Mouse (Mus musculus) T-helper 1 cell (primary cell): ENCODE measurements at regions not wholly inside any gene's neighbourhood (a gene's known extent, or its start where the extent isn't known, plus 50 kb on each side); places are given as distances from the start of the nearest gene placed in this dataset.

Experiments
- in situ Hi-C: fragments of 300-600 bp; cut with MboI, MseI; formaldehyde crosslinking; loops from one replicate; pipeline ENCODE4 v1.15.1; 2025; ENCODE audit warnings: high pct_unique_total_duplicates

GRCm38 (mm10) chr13:110667276-110667956 lies 272.6 kb downstream of the Plk2 start:
- in situ Hi-C loops, result no loop called here

DNA sequence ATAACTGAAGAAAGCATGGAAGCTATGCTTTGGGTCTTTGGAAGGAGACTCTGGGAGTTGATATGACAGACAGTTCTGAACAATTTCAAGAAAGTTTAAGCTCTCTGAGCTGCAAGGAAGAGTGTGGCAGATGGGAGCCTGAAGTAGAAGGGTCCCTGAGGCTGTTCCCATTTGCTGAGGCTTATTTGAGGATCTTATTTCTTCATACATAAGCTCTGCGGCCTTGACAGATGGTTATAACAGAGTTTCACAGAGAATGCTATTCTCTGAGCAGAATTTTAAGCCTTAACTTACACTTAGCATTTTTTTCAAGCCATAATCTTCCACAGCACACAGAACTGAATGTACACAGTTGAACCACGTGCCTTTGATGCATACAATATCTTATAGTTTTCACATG lies 278.7 kb downstream of the Plk2 start:
- in situ Hi-C loops, result no loop called here

DNA sequence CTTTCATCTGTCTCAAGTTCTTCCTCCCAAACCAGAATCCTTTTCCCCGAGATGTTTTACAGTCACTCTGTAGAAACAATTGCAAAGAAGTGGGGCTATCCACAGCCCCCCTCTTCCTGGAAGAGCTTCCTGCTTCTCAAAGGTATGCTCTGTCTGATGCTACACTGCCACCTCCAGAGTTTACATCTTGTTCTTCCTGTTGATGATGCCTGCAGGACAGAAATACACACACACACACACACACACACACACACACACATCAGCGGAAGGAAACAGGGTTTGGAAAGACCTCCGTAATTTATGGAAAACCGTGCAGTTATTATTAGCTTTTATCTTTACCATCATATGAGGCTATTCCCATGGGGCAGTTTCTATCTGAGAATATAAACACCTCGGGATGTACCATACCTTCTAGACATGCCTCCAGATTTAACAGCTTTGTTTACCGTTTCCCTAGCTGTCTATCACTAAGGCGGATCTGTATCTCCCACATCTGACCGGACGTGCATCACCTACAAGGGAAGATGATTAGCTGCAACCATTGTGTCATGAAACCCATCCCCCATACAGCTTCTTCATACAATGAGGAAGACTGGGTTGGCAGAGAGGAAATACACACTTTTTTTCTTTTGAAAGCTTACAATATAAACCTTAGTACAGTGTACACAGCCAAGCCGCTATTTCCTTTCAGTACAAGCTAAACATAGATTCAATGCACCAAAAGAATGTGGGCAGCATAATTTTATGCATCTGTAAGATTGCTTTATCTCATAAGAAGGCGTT lies 288.6 kb downstream of the Plk2 start:
- in situ Hi-C loops, result no loop called here

DNA sequence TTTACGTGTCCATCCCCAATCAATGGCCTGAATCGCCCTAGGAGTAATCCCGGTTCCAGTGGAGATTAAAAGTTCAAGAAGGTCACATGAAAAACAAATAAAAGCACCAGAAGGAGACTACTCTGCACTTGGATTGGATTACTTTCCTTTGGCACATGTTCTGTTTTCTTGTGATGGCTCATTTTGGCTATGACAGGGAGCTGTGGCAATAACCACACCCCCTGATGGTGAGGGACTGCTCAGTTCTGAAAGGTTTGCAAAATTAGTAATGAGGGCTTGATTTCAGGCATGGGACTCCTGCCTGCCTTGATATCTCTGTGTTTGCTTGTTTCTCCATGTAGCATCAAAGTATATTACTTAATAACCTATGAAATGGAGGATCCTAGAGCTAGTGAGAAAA lies 293.9 kb downstream of the Plk2 start:
- in situ Hi-C loops, result no loop called here

DNA sequence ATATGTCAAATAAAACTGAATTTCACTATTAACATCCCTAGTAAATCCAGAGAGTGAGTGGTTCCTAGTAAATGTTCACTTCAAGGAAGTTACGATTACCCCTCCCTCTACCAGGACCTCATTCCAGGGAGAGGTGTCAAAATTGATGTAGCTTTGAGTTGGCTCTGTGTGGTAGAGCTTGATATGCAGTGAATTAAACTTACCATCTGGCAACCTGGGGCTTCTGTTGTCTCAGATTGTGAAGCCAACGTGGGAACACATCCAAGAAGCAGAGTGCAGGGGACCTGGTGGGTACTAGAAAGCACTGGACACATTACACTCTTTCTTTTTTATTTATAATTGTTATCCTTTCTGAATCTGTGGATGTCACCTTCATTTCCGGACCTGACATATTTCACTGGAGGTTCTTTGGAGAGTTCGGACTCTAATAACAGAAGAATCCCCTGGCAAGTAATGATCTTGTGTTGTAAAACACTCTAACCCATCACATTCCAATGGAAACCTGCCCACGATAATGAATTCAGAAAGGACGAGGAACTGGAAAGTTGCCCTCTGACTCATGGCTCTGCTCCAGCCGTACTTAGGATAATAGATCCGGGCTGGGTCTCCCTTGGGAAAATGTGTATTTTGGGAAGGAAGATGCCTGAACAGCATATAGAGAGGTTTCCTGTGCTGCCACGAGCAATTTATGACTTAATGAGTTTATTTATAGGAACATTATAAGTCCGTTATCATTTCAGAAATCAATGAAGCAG lies 295.8 kb downstream of the Plk2 start:
- in situ Hi-C loops, result no loop called here

- in situ Hi-C loops, result no loop called here
These were observed 297.9 kb downstream of the Plk2 start for GRCm38 (mm10) chr13:110692696-110693095.

DNA sequence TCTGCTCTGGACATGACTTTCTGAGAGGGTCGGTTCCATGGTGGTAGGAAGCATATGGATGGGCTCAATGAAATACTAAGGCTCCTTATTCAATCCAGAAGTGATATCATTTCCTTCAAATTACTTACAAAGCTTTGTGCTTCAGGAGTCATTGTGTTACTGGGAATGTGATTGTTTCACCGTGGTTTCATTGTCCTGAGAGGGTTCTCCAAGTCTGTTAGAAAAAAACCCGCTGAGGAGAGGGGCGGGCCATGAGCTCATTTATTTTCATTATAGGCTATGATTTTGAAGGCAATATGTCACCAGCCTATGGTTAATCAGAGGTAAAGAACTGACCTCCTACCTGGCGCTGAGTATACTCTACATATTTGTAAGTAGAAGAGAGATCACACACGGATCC lies 300.0 kb downstream of the Plk2 start:
- in situ Hi-C loops, result no loop called here

DNA sequence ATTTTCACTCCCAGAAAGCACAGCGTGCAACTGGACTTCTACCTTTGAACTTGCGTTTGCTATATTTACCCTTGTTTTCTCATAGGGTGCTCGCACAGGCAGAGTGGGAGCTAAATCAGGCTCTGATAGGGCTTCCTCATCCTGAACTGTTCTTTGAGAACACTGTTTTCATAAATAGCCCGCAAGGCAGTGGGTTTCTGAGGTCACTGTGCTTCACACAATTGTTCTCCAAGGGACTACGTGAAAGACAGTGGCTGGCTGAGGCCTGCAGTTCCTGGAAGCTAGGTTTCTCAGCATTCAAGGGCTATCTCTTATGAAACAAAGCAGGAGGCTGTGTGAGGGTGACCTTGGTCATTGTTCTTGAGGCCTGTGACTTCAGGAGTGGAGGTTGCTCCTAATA lies 301.7 kb downstream of the Plk2 start:
- in situ Hi-C loops, result no loop called here

DNA sequence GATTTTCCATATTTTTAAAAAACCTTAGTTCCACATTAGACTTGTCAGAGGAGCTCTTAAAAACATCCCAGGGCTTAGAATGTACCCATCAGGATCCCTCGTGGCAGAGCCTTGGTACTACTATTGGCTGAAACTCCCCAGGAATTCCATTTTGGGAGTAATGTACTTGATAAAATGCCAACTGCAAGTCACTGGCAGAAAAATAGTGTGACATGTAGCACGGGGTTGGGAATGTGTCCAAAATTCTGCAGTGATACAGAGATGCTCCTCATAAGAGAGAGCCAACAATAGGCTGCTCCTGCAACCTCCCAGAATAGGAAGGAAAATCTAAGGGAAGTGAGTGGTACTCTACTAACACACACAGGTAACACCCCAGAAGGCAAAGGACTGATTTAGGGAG lies 309.4 kb downstream of the Plk2 start:
- in situ Hi-C loops, result no loop called here

DNA sequence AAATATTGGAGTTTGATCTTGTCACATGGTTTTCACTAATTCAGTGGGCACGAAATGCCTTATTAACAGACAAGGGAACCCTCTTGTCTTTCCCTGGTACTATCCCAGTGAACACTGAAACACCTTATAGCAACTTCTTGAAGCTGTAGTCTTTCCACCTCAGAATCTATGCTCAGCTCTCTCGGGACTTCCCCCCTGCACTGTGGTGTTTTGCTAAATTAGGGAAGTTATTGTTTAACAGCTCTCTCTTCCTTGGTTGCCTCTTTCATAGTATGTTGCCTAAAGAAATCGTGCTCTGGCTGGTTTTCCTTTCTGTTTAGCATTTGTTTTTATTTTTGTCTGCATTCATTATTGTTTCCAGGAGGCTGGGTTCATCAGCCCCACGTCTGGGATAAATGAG lies 316.0 kb downstream of the Plk2 start:
- in situ Hi-C loops, result no loop called here

GRCm38 (mm10) chr13:110712527-110712926 lies 317.7 kb downstream of the Plk2 start:
- in situ Hi-C loops, result no loop called here

- in situ Hi-C loops, result no loop called here
These were observed 327.3 kb downstream of the Plk2 start for GRCm38 (mm10) chr13:110722170-110722569.

- in situ Hi-C loops, result no loop called here
These were observed 327.9 kb downstream of the Plk2 start for GRCm38 (mm10) chr13:110722752-110723151.

DNA sequence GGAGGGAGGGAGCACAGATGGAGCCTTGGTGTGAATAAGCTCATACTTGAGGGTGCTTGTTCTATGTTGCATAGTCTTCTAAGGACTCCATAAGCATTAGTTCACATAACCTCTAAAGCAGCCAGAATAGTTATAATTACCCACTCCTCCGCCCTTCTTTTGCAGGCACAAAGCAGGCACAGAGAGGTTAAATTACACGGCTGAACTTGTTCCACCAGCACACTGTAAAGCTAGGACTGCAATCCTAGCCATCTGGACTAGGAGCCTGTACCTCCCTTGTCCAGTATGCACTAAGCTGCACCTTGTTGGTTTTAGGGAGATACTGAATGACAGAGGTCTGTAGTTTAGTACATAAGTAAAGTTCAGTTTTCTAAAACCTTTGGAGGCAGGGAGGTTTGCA lies 330.0 kb downstream of the Plk2 start:
- in situ Hi-C loops, result no loop called here

DNA sequence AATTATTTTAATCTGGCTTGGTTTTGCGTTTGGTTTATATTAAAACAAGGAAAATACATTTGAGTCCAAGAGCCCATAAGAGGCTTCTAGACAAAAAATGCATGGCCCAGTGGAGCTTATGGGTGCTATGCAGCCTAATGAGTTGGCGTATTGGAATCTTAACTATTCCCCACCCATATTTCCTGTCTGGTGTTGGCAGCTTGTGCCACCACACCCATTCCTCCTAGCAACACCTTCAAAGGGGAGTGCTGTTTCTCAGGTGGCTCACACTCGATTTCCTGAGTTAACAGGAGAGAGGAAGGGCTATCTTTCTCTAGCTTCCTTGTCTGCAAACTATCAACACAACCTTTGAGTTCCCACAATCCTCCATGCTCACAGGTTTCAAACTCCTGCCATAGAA lies 331.0 kb downstream of the Plk2 start:
- in situ Hi-C loops, result no loop called here

DNA sequence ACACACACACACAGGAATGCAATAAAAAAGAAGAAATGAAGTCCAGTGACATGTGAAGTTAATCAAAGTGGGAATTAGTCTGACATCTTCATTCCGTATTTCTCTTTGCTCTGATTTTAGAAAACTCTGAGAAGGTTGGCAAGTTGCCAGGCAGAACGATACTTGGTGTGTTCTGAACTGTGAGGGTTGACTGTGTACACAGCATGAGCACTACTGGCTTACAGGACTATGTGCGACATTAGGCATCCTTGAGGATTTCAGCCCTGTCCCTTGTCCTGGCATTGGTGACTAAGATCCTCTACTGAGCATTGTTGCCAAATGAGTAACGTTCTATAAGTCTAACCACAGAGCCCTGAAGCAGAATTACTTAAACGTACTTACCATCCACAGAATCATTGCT lies 340.7 kb downstream of the Plk2 start:
- in situ Hi-C loops, result no loop called here

DNA sequence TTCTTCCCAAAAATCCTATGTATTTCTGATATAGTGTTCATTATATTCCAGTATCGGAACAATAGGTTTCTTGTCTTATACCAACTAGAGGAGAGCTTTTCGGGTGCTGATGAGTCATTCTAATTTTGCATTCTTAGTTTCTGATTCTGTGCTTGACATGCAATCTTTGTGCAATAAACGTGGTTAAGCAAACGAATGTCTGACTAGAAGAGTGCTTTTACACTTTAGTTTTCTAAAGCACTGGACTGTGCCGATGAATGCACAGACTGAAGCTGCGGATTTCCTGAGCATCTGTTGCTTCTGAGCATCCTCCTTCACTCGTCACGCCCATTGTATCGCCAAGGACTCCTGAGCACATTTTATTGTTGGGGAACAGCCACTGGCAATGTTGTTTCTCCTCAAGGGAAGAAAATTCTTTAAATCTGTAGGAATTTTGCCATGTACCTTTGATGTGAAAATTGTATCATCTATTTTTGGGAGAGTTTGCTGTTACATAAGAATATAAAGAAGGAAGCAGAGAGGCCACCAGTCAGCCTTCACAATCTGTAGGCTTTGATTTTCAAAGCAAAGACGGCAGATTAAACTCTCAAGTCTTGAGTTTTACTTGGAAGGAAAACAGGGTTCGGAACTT lies 346.8 kb downstream of the Plk2 start:
- in situ Hi-C loops, result no loop called here

DNA sequence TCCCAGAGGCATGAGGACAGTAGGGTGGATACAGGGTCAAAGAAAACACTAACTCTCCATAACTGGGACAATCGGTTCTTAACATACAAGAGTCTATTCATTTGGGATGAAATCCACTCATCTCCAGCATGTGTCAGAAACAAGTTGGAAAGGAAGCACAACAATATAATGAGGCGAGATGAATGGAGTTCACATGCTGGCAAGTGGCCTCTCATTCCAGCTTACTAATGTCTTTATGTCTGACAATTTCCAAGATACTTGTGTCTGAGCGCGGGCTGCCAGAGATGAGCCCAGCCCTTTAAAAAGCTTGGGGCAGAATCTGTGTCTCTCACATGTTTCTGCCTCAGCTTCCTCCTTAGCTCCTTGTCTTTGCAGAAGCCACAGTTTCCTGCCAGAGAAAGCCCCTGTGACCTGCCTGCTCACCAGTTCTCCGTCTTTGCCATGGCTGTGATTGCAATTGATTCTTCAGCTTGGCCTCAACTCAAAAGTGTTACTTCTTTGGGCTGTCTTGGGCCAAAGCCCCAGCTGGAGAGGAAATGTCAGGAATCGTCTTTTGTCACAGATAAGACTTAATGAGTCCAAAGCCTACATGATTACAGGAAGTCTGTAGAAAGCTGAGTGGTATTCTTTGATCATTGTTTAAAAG lies 352.5 kb downstream of the Plk2 start:
- in situ Hi-C loops, result no loop called here

- in situ Hi-C loops, result loop anchor here (5.0 kb wide), 1 partner anchor 35 kb away; no protein-coding TSS in a partner anchor
These were observed 357.9 kb downstream of the Plk2 start for GRCm38 (mm10) chr13:110752746-110753145.

DNA sequence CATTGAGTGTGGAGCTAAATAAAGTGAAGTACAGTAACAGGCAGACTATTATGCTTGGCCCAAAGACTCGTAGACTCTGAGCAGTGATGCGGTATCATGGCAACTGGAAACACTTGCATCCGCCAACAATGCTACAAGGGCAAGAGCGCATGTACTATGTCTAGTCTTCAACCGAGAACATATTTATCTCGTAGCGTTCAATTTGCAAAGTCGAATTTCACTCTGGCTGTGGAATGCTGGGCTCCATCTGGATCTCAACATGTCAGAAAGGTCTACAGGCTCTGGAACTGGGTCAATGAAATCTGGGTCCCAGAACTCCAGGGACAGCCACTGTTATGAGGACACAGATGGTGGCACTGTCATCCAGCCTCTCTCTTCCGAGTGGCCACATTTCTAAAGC lies 359.7 kb downstream of the Plk2 start:
- in situ Hi-C loops, result loop anchor here (5.0 kb wide), 1 partner anchor 33 kb away; no protein-coding TSS in a partner anchor

- in situ Hi-C loops, result no loop called here
These were observed 362.0 kb downstream of the Plk2 start for GRCm38 (mm10) chr13:110756877-110757276.

GRCm38 (mm10) chr13:110769210-110769609 lies 374.4 kb downstream of the Plk2 start:
- in situ Hi-C loops, result no loop called here
